Mouse (Mus musculus) olfactory bulb, adult 2 months (tissue): ENCODE measurements around the gene AI661453.
A peak's percentile ranks its signal among the peaks of the same experiment; 100 is the strongest.

Experiments used
- CTCF ChIP-seq: fragments of 200-500 bp; IDR thresholded peaks from 2 replicates; pipeline ENCODE4 v1.5.1; 2012; ENCODE audit warnings: low read depth, mild to moderate bottlenecking, low read length, moderate library complexity; ENCODE audit not compliant: insufficient read depth
- POLR2A ChIP-seq: fragments of 200-500 bp; IDR thresholded peaks from 2 replicates; pipeline ENCODE4 v1.6.1; 2012; ENCODE audit warnings: mild to moderate bottlenecking, low read depth, low read length, moderate library complexity; ENCODE audit not compliant: insufficient read depth

- TF ChIP-seq CTCF, result peak; percentile 87
- TF ChIP-seq POLR2A, result no peak
Measured at GRCm38 (mm10) chr17:47511111-47512020, 75.0 kb downstream of the AI661453 start.
